In the genomic region with DNA sequence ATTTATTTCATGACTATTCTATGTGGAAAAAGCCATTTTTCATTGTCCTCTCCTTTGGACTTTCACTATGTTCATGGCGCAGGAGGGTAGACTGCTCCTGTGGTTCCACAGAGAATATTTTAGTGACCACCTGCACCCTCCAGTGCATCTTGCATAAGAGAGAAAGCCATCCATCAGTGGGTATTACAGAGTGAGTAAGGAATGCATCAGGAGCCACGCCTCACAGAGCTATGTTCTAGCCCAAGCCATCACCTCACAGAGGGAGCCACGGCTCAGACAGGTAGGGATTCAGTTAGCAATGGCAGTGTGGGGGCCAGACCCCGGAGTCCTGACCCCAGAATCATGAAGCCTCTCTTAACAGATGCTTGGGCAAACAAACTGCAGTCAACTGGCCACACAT, we compare ENCODE assay signal across 12 mouse cellular contexts.
DNase-seq lines count a peak whose midpoint lies in the region; ATAC-seq and TF ChIP-seq lines count a peak whose summit lies in the region.
"Had no signal": no experiment of that assay in that cellular context is flagged by ENCODE, and none has a peak within 500 bp of the region (broad histone marks: within the 10 kb centered on the region; RNA-seq: fewer than 3 reads in every experiment).

No protein-coding gene starts in this region.

- no peaks in the 10 kb centered on the region for H3K9me3 ChIP-seq in hindbrain, embryonic 16.5 days (ENCODE audit: control insufficient read depth, low read length)
- no peaks in the 10 kb centered on the region for H3K9me3 ChIP-seq in hindbrain, postnatal 0 days (ENCODE audit: low read length)
- no peaks in the 10 kb centered on the region for H3K9me3 ChIP-seq in G1E (replicated peaks)
- H3K9me3 ChIP-seq in intestine, embryonic 16.5 days (ENCODE audit: control insufficient read depth, low read length) = no peaks in the 10 kb centered on the region
- H3K9me3 ChIP-seq in midbrain, embryonic 14.5 days (ENCODE audit: control insufficient read depth, low read length) = no peaks in the 10 kb centered on the region

- H3K36me3 ChIP-seq in hindbrain, embryonic 16.5 days (ENCODE audit: control insufficient read depth, insufficient read depth, low read length) = no peaks in the 10 kb centered on the region
- H3K36me3 ChIP-seq in hindbrain, postnatal 0 days (ENCODE audit: insufficient read depth, low read length) = no peaks in the 10 kb centered on the region
- peaks cover 26% of the 10 kb centered on the region for H3K36me3 ChIP-seq in G1E (replicated peaks)
- no peaks in the 10 kb centered on the region for H3K36me3 ChIP-seq in intestine, embryonic 16.5 days (ENCODE audit: control insufficient read depth, insufficient read depth, low read length)
- H3K36me3 ChIP-seq in midbrain, embryonic 14.5 days (ENCODE audit: control insufficient read depth, insufficient read depth, low read length) = no peaks in the 10 kb centered on the region

- 70% methylated on average over 4 of the region's 4 CpGs for whole genome bisulfite sequencing in hindbrain, embryonic 16.5 days
- 74% methylated on average over 4 of the region's 4 CpGs for WGBS in hindbrain, postnatal 0 days
- 54% methylated on average over 4 of the region's 4 CpGs for WGBS in intestine, embryonic 16.5 days
- WGBS in midbrain, embryonic 14.5 days = 65% methylated on average over 4 of the region's 4 CpGs

- no peak for DNase-seq in hindbrain, postnatal 0 days (ENCODE audit: low spot score)
- no peak for DNase-seq in G1E (ENCODE audit: low spot score)
- DNase-seq in midbrain, embryonic 14.5 days = no peak
- no peak for DNase-seq in frontal cortex, adult 2 months (ENCODE audit: extremely low spot score in 1 of 2, low spot score in 1 of 2)
- no peak for DNase-seq in left cerebral cortex, adult 9 months (ENCODE audit: low spot score in 2 of 2)
- DNase-seq: cerebellum, postnatal 10 days; left cerebral cortex, postnatal 4 days; right cerebral cortex, adult 18-20 months had no signal

- no peak overlapping the region for H3K4me2 ChIP-seq in hindbrain, embryonic 16.5 days (ENCODE audit: low read length)
- H3K4me2 ChIP-seq in hindbrain, postnatal 0 days (ENCODE audit: low read depth, low read length) = no peak overlapping the region
- H3K4me2 ChIP-seq in intestine, embryonic 16.5 days (ENCODE audit: low read depth, low read length) = no peak overlapping the region
- H3K4me2 ChIP-seq in midbrain, embryonic 14.5 days (ENCODE audit: low read length) = peak overlapping the region; percentile 11; the same call in 1 of the 2 replicates

- no peaks in the 10 kb centered on the region for H3K27me3 ChIP-seq in hindbrain, embryonic 16.5 days (replicated peaks; ENCODE audit: control insufficient read depth, insufficient read depth, low read length)
- H3K27me3 ChIP-seq in hindbrain, postnatal 0 days (ENCODE audit: insufficient read depth, low read length) = no peaks in the 10 kb centered on the region
- no peaks in the 10 kb centered on the region for H3K27me3 ChIP-seq in G1E (ENCODE audit: insufficient read depth, low read length)
- no peaks in the 10 kb centered on the region for H3K27me3 ChIP-seq in intestine, embryonic 16.5 days (replicated peaks; ENCODE audit: control insufficient read depth, insufficient read depth, low read length)
- H3K27me3 ChIP-seq in midbrain, embryonic 14.5 days (ENCODE audit: control insufficient read depth, insufficient read depth, low read length) = no peaks in the 10 kb centered on the region

- no peak overlapping the region for H3K27ac ChIP-seq in hindbrain, embryonic 16.5 days (ENCODE audit: low read depth, low read length)
- no peak overlapping the region for H3K27ac ChIP-seq in hindbrain, postnatal 0 days
- H3K27ac ChIP-seq in intestine, embryonic 16.5 days (ENCODE audit: low read length) = no peak overlapping the region
- peak overlapping the region; percentile 88 for H3K27ac ChIP-seq in midbrain, embryonic 14.5 days (replicated peaks; ENCODE audit: low read depth, low read length)
- H3K27ac ChIP-seq: macrophage had no signal

- no peak overlapping the region for H3K4me3 ChIP-seq in hindbrain, embryonic 16.5 days (ENCODE audit: low read length)
- no peak overlapping the region for H3K4me3 ChIP-seq in hindbrain, postnatal 0 days (ENCODE audit: low read length)
- peak overlapping the region; percentile 41; the same call in 1 of the 2 replicates for H3K4me3 ChIP-seq in G1E (ENCODE audit: low read depth, low read length)
- no peak overlapping the region for H3K4me3 ChIP-seq in intestine, embryonic 16.5 days (ENCODE audit: low read length)
- no peak overlapping the region for H3K4me3 ChIP-seq in midbrain, embryonic 14.5 days (replicated peaks; ENCODE audit: low read depth, low read length)

- H3K4me1 ChIP-seq in hindbrain, embryonic 16.5 days (ENCODE audit: control insufficient read depth, insufficient read depth, low read depth, low read length) = no peaks in the 10 kb centered on the region; the same call in 1 of the 2 replicates
- H3K4me1 ChIP-seq in hindbrain, postnatal 0 days (ENCODE audit: insufficient read depth, low read length) = no peaks in the 10 kb centered on the region
- peaks cover 63% of the 10 kb centered on the region for H3K4me1 ChIP-seq in G1E (ENCODE audit: insufficient read depth, low read depth, low read length)
- H3K4me1 ChIP-seq in intestine, embryonic 16.5 days (ENCODE audit: control insufficient read depth, insufficient read depth, low read length) = no peaks in the 10 kb centered on the region
- peaks cover 13% of the 10 kb centered on the region for H3K4me1 ChIP-seq in midbrain, embryonic 14.5 days (ENCODE audit: control insufficient read depth, insufficient read depth, low read length)

- ATAC-seq in hindbrain, embryonic 16.5 days = peak; percentile 44; the same call in 1 of the 2 replicates
- ATAC-seq in hindbrain, postnatal 0 days = no peak; the same call in 1 of the 2 replicates
- ATAC-seq in G1E (ENCODE audit: extremely low read depth, insufficient number of reproducible peaks, low FRiP score, poor library complexity, severe bottlenecking) = no peak
- ATAC-seq in intestine, embryonic 16.5 days = peak; percentile 53; the same call in 1 of the 2 replicates
- ATAC-seq in midbrain, embryonic 14.5 days (ENCODE audit: low FRiP score, low TSS enrichment) = peak; percentile 63
- ATAC-seq: forebrain, embryonic 16.5 days had no signal

- TF ChIP-seq CTCF in hindbrain, postnatal 0 days (IDR thresholded peaks at IDR 0.05; ENCODE audit: low read depth) = no peak
- no peak for TF ChIP-seq CTCF in G1E (IDR thresholded peaks at IDR 0.05; ENCODE audit: low read depth, low read length)

- no peak overlapping the region for H3K9ac ChIP-seq in hindbrain, embryonic 16.5 days (ENCODE audit: low read depth, low read length)
- no peak overlapping the region for H3K9ac ChIP-seq in hindbrain, postnatal 0 days (replicated peaks; ENCODE audit: low read length)
- H3K9ac ChIP-seq in intestine, embryonic 16.5 days (ENCODE audit: low read depth, low read length) = no peak overlapping the region
- no peak overlapping the region for H3K9ac ChIP-seq in midbrain, embryonic 14.5 days (replicated peaks; ENCODE audit: low read length)

Comparison
In these comparisons a context has a peak if more than half of its experiments do, and no peak if none do; other contexts are left out.
1. ATAC-seq: peak in hindbrain, embryonic 16.5 days (single experiment), intestine, embryonic 16.5 days (single experiment) and midbrain, embryonic 14.5 days (single experiment); none in hindbrain, postnatal 0 days (single experiment) and G1E (single experiment).